Comparison of ENCODE assay signal across 24 mouse cellular contexts in genomic region chr4:134328151-134328550, GRCm38 (mm10). TPM values are rescaled to one million over a fixed set of nuclear protein-coding genes. Genes with fewer than 3 reads are reported as not detected.
A peak's percentile ranks its signal among the peaks of the same experiment; 100 is the strongest.
DNase-seq lines count a peak whose midpoint lies in the region; ATAC-seq lines count a peak whose summit lies in the region.
"Had no signal": no experiment of that assay in that cellular context is flagged by ENCODE, and none has a peak within 500 bp of the region (broad histone marks: within the 10 kb centered on the region; RNA-seq: fewer than 3 reads in every experiment).

No protein-coding gene starts in this region.

- no peak for DNase-seq in heart, embryonic 10.5 days (ENCODE audit: low spot score)
- no peak for DNase-seq in heart, postnatal 25 days (ENCODE audit: low spot score)
- peak; percentile 82 for DNase-seq in kidney, adult 9 months
- DNase-seq in kidney, postnatal 36 days, result peak; percentile 58 to 74
- DNase-seq in gastrocnemius, postnatal 14 days, result no peak
- no peak for DNase-seq in left cerebral cortex, postnatal 10 days (ENCODE audit: extremely low spot score in 1 of 2, low spot score in 2 of 2)
- DNase-seq: adrenal gland, postnatal 36 days; cerebellum, adult 9-10 months; gastrocnemius, postnatal 10 days; lung, postnatal 10 days; right cerebral cortex, adult 18-20 months; thymus, adult 2 months had no signal

- 0 out of 2 replicates have a peak overlapping the region, but pooled peaks have one; percentile 36 for H3K27ac ChIP-seq in heart, embryonic 10.5 days
- H3K27ac ChIP-seq in intestine, embryonic 15.5 days, result no peak overlapping the region
- H3K27ac ChIP-seq: stomach, postnatal 0 days had no signal

- H3K9me3 ChIP-seq in heart, embryonic 10.5 days, result no peaks in the 10 kb centered on the region
- H3K9me3 ChIP-seq in intestine, embryonic 15.5 days, result no peaks in the 10 kb centered on the region
- H3K9me3 ChIP-seq: G1E had no signal

- no peak for ATAC-seq in intestine, embryonic 15.5 days
- ATAC-seq: forebrain, embryonic 14.5 days; hindbrain, embryonic 16.5 days; Patski had no signal

- H3K27me3 ChIP-seq in heart, embryonic 10.5 days (ENCODE audit: insufficient read depth, poor library complexity, severe bottlenecking), result no peaks in the 10 kb centered on the region
- no peaks in the 10 kb centered on the region for H3K27me3 ChIP-seq in intestine, embryonic 15.5 days (replicated peaks)
- H3K27me3 ChIP-seq: Patski had no signal

- 0 out of 2 replicates have a peak overlapping the region, but pooled peaks have one; percentile 9 for H3K4me2 ChIP-seq in intestine, embryonic 15.5 days (replicated peaks)
- H3K4me2 ChIP-seq: midbrain, embryonic 11.5 days had no signal

- H3K9ac ChIP-seq in intestine, embryonic 15.5 days, result no peak overlapping the region

- H3K36me3 ChIP-seq in heart, embryonic 10.5 days, result peaks cover 56% of the 10 kb centered on the region
- no peaks in the 10 kb centered on the region for H3K36me3 ChIP-seq in intestine, embryonic 15.5 days
- H3K36me3 ChIP-seq: G1E had no signal

- intact Hi-C loops in heart, postnatal 25 days (cut with DNase I), result no loop called here
- intact Hi-C loops in gastrocnemius, postnatal 14 days (cut with DNase I; ENCODE audit: low total_unique reads), result no loop called here
- intact Hi-C loops in left cerebral cortex, postnatal 10 days (cut with DNase I), result loop anchor here (10.0 kb wide), 1 partner anchor 123 kb away; the partner anchor contains the start of gene Gm7534

- H3K4me3 ChIP-seq in heart, embryonic 10.5 days, result no peak overlapping the region
- no peak overlapping the region for H3K4me3 ChIP-seq in intestine, embryonic 15.5 days (replicated peaks)

- WGBS in heart, embryonic 10.5 days, result 59% methylated on average over 8 of the region's 8 CpGs
- 57% methylated on average over 8 of the region's 8 CpGs for WGBS in intestine, embryonic 15.5 days

- H3K4me1 ChIP-seq in heart, embryonic 10.5 days, result peaks cover 30% of the 10 kb centered on the region
- H3K4me1 ChIP-seq in intestine, embryonic 15.5 days (replicated peaks), result peaks cover 3% of the 10 kb centered on the region; the same call in 1 of the 2 replicates

RNA-seq across cellular contexts. Expression of gene Trim63, which starts 13.2 kb away (rescaled TPM):
- polyA plus RNA-seq in heart, embryonic 10.5 days (2016; fragmentation: Nextera tagmentation; extraction: Ambion mirVana), result 47.5 and 77.0 TPM in 2 replicates
- total RNA-seq in heart, postnatal 25 days (2021), result 100 to 1,000 TPM; 215 to 229 TPM
- 0.68 and 1.0 TPM in 2 replicates for polyA plus RNA-seq in intestine, embryonic 15.5 days (2015; fragmentation: Nextera tagmentation; extraction: Ambion mirVana)
- 100 to 1,000 TPM; 103 to 224 TPM for total RNA-seq in gastrocnemius, postnatal 14 days (2021)
- total RNA-seq in left cerebral cortex, postnatal 10 days (2021), result under 1 TPM; 0.66 to 0.87 TPM
- total RNA-seq: adrenal gland, postnatal 36 days; G1E; hematopoietic stem cell, adult 5-6 weeks had no signal
- polyA plus RNA-seq: forebrain, embryonic 14.5 days; G1E; liver, adult 2 months; midbrain, embryonic 11.5 days had no signal

RNA-seq across cellular contexts. Expression of gene Slc30a2, which starts 14.8 kb away (rescaled TPM):
- polyA plus RNA-seq in heart, embryonic 10.5 days (2016; fragmentation: Nextera tagmentation; extraction: Ambion mirVana), result 0.09 and 0.36 TPM in 2 replicates
- total RNA-seq in heart, postnatal 25 days (2021), result under 1 TPM; 0.31 to 0.36 TPM
- 4.4 and 4.5 TPM in 2 replicates for polyA plus RNA-seq in intestine, embryonic 15.5 days (2015; fragmentation: Nextera tagmentation; extraction: Ambion mirVana)
- 1 to 10 TPM in 1 of 2 experiments, under 1 TPM in 1; 0.47 to 6.3 TPM for total RNA-seq in gastrocnemius, postnatal 14 days (2021)
- total RNA-seq in left cerebral cortex, postnatal 10 days (2021), result not detected
- total RNA-seq: hematopoietic stem cell, adult 5-6 weeks; layer of hippocampus, postnatal 10 days; midbrain, postnatal 0 days had no signal
- polyA plus RNA-seq: limb, embryonic 11.5 days; liver, adult 2 months; midbrain, embryonic 11.5 days; Patski had no signal

RNA-seq across cellular contexts. Expression of gene Pdik1l, which starts 40.5 kb away (rescaled TPM):
- polyA plus RNA-seq in heart, embryonic 10.5 days (2016; fragmentation: Nextera tagmentation; extraction: Ambion mirVana), result 15.8 and 18.2 TPM in 2 replicates
- 1 to 10 TPM; 5.8 to 8.4 TPM for total RNA-seq in heart, postnatal 25 days (2021)
- polyA plus RNA-seq in intestine, embryonic 15.5 days (2015; fragmentation: Nextera tagmentation; extraction: Ambion mirVana), result 15.7 and 17.9 TPM in 2 replicates
- 1 to 10 TPM; 4.8 to 5.3 TPM for total RNA-seq in gastrocnemius, postnatal 14 days (2021)
- total RNA-seq in left cerebral cortex, postnatal 10 days (2021), result 10 to 100 TPM; 26.1 to 26.2 TPM

RNA-seq across cellular contexts. Expression of gene Extl1, which starts 55.5 kb away (rescaled TPM):
- polyA plus RNA-seq in heart, embryonic 10.5 days (2016; fragmentation: Nextera tagmentation; extraction: Ambion mirVana), result 1.9 and 2.8 TPM in 2 replicates
- 10 to 100 TPM; 18.0 to 19.4 TPM for total RNA-seq in heart, postnatal 25 days (2021)
- 1.4 and 1.5 TPM in 2 replicates for polyA plus RNA-seq in intestine, embryonic 15.5 days (2015; fragmentation: Nextera tagmentation; extraction: Ambion mirVana)
- total RNA-seq in gastrocnemius, postnatal 14 days (2021), result 10 to 100 TPM; 36.3 to 37.2 TPM
- 10 to 100 TPM; 29.6 to 31.2 TPM for total RNA-seq in left cerebral cortex, postnatal 10 days (2021)
- polyA plus RNA-seq: G1E had no signal

Comparison
In these comparisons a context has a peak if more than half of its experiments do, and no peak if none do; other contexts are left out.
1. DNase-seq: peak in kidney, adult 9 months (single experiment) and kidney, postnatal 36 days (2 of 2); none in heart, embryonic 10.5 days (single experiment), heart, postnatal 25 days (single experiment), gastrocnemius, postnatal 14 days (single experiment) and left cerebral cortex, postnatal 10 days (0 of 2).
2. RNA of gene Trim63, which starts 13.2 kb away (total RNA-seq): 215 to 229 TPM in heart, postnatal 25 days and 103 to 224 TPM in gastrocnemius, postnatal 14 days; 0.66 to 0.87 TPM in left cerebral cortex, postnatal 10 days; every median in the first group is over 10 times any median in the second.